Mouse (Mus musculus) heart, postnatal 14 days (tissue): Measurements from ENCODE around the gene Lcn4. TPM values are rescaled to one million over a fixed set of nuclear protein-coding genes. Genes with fewer than 3 reads are reported as not detected.

Experiments
- DNase-seq, 2 experiments: peaks; one replicate each; pipeline ENCODE4 v3.0.0; 2021 to 2022
- intact Hi-C: fragments of 180-260 bp; cut with DNase I; formaldehyde crosslinking; loops from one replicate; pipeline ENCODE4 v1.15.1; 2025
- total RNA-seq, 2 experiments: library from RNA; stranded (reverse); gene quantifications; 2 replicates each; pipeline ENCODE4 v1.2.3; 2021

Gene Lcn4
- total RNA-seq, 2 experiments from 2014 or later = not detected

GRCm38 (mm10) chr2:26635489-26636324 is 35.4 kb downstream of the Lcn4 start:
- intact Hi-C loops = no loop called here
- no peak for DNase-seq

GRCm38 (mm10) chr2:26634629-26635488 is 36.2 kb downstream of the Lcn4 start:
- DNase-seq = no peak
- intact Hi-C loops = no loop called here

DNA sequence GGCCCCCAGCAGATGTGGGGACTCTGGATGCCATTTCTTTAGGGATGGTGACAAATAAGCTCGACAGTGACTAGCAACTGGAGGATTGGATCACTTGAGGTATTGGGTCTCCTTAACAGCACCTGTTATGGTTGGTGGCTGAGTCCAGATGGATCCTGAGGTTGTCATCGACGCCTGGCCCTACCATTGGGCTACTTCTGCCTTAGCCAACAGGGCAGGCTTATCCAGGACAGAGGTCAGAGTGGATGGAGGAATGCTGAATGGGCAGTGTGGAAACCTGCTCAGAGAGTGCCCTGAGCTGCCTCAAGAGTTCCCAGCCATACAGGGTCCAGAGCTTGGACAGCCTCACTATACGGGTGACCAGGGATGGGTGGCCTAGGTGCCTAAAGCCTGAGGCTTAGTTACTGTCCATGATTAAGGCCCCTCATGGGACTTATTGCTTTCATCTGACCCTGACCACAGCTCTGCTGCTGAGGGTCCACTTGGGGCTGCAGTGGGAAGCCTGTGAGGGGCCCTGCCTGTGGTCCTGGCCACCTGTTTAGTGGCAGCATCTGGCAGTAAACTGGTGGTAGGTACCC is 37.0 kb downstream of the Lcn4 start:
- intact Hi-C loops = no loop called here
- DNase-seq = no peak

DNA sequence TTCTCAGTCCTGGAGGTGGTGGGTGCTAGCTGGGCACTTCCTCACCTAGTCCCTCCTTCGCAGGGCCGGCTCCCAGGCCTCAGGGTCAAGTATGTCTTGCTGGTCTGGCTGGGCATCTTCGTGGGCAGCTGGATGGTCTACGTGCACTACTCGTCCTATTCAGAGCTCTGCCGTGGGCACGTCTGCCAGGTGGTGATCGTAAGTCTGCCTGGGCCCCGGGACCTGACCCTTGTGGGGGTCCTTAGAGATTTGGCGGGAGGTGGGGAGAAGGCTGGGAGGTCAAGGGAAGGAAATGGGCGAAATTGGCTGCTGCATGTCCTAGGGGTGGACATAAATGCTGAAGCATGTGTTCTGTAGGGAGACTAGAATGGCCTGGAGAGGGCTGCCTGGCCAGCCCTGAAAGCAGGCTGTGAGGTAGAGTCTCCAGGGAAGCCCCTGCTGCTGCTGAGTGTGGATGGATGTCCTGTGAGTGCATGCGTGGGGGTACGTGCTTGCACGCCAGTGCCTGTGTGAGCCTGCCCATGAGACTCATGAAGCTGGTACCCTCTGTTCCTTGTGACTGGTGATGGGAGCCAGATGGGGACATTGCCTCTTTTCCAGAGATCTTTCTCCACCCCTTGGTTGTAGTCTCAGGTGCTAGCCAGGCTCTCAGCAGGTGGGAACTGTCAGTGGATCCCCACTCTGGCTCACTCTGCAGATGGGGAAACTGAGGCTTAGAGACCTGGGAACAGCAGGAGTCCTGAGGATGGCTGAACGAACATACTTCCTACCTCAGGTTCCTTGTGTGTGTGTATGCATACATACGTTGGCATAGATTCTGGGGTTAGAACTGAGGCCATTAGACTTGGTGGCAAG is 38.3 kb downstream of the Lcn4 start:
- DNase-seq = no peak
- intact Hi-C loops = no loop called here

DNA sequence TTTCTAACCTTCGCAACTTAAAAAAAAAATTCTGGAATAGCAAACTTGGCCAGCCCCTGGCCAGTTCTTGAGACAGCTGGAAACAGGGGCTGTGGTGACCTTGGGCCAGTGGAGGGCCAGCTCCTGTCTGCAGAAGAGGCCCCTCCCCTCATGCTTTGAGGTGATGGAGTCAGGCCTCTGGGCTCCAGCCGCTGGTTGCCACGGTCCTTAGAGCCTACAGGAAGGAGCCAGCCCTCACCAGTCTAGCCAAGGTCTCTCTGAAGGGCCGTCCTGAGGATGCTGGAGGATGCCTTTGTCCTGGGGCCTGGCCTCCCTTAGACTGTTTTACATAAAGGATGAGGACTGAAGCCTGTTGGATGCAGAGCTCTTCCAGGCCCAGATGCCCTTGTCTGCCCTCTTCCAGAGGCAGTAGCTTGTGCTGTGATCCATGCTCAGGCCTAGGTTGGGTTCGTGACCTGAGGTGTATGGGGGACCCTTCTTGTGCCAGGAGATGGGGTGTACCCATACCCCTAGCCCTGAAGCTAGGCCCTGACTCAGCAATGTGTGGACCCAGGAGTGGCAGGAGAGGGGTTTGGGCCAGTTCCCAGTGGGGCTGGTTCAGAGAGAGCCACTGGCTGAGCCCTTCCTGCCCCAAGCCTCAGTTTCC is 42.2 kb downstream of the Lcn4 start:
- DNase-seq = no peak
- intact Hi-C loops = no loop called here

GRCm38 (mm10) chr2:26627921-26628739 is 43.0 kb downstream of the Lcn4 start, which contains the start of gene Fam69b:
TSS of gene Fam69b (plus strand) at chr2:26628457.
- peak; percentile 83 to 85 for DNase-seq
- intact Hi-C loops = no loop called here

DNA sequence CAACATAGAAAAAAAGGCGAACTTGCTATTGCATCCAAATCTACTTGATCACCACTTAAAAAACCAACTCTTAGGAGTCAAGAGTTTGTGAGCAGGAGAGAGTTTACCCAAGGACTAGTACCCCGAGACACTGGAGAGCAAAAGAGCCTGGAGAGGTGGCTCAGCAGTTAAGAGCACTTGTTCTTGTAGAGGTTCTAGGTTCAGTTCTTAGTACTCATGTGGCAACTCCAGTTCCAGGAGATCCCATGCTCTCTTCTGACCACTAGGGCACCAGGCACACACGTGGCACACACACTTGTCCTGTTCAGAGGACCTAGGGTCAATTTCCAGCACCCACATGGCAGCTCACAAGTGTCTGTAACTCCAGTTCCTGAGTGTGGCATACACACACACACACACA is 45.0 kb downstream of the Lcn4 start:
- intact Hi-C loops = no loop called here
- DNase-seq = no peak

DNA sequence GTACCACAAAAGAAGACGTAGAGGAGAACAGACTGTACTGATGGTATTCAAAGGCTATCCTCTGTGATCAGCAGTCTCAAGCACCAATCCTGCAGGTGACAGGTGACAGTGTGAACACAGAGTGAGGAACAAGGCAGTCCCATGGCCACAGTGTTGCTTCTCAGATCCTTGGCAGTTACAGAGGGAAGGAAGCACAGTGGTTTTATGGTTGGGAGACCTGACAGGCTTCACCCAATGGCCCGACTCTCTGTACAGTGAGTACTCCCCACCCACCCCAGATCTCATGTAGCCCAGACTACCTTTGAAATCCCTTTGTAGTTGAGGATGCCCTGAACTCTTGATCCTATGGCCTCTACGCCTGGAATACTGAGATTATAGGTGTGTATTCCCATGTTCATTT is 45.7 kb downstream of the Lcn4 start:
- intact Hi-C loops = no loop called here
- no peak for DNase-seq

DNA sequence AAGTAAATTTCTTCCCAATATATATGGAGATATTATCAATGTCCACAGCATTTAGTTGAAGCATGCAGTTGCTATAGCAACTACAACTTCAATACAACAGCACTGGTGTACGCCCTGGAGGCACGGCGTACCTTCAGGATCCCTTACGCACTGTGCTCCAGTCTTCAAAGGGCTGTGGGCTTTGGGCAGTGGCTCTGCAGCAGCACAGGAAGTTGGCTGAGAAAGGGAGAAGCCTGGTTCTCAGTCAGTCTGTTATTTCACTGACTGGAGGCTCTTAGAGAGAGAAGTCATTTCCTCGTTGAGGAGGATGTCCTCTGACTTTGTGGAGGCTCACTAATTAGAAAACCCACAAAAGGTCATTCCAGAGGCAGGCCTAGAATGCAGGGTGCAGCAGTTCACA is 48.1 kb downstream of the Lcn4 start:
- DNase-seq = no peak
- intact Hi-C loops = no loop called here

DNA sequence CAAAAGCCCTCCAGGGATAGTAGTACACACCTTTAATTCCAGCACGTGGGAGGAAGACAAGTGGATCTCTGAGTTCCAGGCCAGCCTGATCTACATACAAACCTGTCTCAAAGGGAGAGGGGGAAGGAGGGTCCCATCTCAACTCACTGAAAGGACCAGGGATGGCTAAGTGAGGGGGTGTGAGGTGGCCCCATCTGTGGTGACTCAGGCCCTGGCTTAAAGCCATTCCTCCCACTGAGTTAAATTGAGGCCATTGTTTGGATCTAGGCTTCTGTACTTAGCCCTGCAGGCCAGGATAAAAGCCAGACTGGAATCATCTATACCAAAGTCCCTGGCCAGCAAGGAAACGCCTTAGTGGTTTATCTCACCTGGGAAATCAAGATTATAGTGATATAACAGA is 49.8 kb downstream of the Lcn4 start:
- no peak for DNase-seq
- intact Hi-C loops = no loop called here

GRCm38 (mm10) chr2:26617928-26618327 is 53.2 kb downstream of the Lcn4 start:
- DNase-seq = no peak
- intact Hi-C loops = no loop called here

Other genes starting within 250 kb of the Lcn4 start
- 10 to 100 TPM; 37.4 to 40.5 TPM for gene Sec16a, start 226.1 kb downstream of the Lcn4 start, total RNA-seq
- gene Notch1, start 154.6 kb downstream of the Lcn4 start, total RNA-seq = 10 to 100 TPM; 43.8 to 49.4 TPM
- gene Egfl7, start 91.3 kb downstream of the Lcn4 start, total RNA-seq = 100 to 1,000 TPM; 224 to 237 TPM
- not detected for gene Gm20532, start 84.6 kb downstream of the Lcn4 start, total RNA-seq
- 10 to 100 TPM; 47.8 to 51.8 TPM for gene Agpat2, start 66.9 kb downstream of the Lcn4 start, total RNA-seq
- 10 to 100 TPM; 15.4 to 17.0 TPM for gene Fam69b, start 42.8 kb downstream of the Lcn4 start, total RNA-seq
- not detected for gene Abo, start 193.7 kb upstream of the Lcn4 start, total RNA-seq
- gene Surf6, start 231.6 kb upstream of the Lcn4 start, total RNA-seq = 10 to 100 TPM; 11.3 to 12.3 TPM
- 10 to 100 TPM; 24.4 to 26.5 TPM for gene Med22, start 239.4 kb upstream of the Lcn4 start, total RNA-seq
- 100 to 1,000 TPM; 272 to 313 TPM for gene Rpl7a, start 239.5 kb upstream of the Lcn4 start, total RNA-seq
- 10 to 100 TPM; 14.3 to 15.0 TPM for gene Surf2, start 245.1 kb upstream of the Lcn4 start, total RNA-seq
- 10 to 100 TPM; 44.3 to 45.3 TPM for gene Surf1, start 245.2 kb upstream of the Lcn4 start, total RNA-seq